Mouse (Mus musculus): Measurements from ENCODE around the gene Mtor. TPM values are rescaled to one million over a fixed set of nuclear protein-coding genes. Genes with fewer than 3 reads are reported as not detected.

The Mtor gene
- polyA plus RNA-seq, 1 experiment from 2014 or later = 11.5 TPM

DNA sequence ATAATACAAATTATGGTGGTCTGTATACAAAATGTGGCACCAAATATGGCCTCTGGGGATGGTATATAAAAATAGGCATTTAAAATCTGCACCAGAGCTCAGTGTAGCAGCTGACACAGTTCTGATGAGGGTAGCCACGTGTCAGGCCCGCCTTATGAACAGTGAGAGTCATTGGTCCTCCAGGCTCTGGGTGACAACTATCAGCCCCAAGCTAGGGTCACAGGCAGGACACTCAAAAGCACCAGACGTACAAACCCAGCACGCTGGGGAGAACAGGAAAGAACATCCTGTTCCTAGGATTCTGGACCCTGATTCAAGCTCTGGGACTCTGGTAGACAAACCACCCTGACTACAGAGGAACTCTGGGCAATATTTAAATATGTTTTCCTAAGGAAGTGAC is 13.9 kb upstream of the Mtor start:
- Histone ChIP-seq H3K27ac (ENCODE audit: low read length) (no peak overlapping the region), H3K36me3 (ENCODE audit: control insufficient read depth, insufficient read depth) (peaks cover 3% of the 10 kb centered on the region; the same call in 1 of the 2 replicates), H3K4me3 (ENCODE audit: low read length) (no peak overlapping the region), H3K4me2 (ENCODE audit: low read depth, low read length) (no peak overlapping the region), H3K4me1 (ENCODE audit: control insufficient read depth, insufficient read depth, low read length) (no peaks in the 10 kb centered on the region), H3K9me3 (replicated peaks; ENCODE audit: control insufficient read depth, low read length) (no peaks in the 10 kb centered on the region), H3K9ac (ENCODE audit: low read length) (no peak overlapping the region), H3K27me3 (ENCODE audit: control insufficient read depth, insufficient read depth, low read length) (no peaks in the 10 kb centered on the region)
- ATAC-seq (replicated peaks; ENCODE audit: extremely low read depth, insufficient read depth, low FRiP score) = no peak
- WGBS = 70% methylated on average over 4 of the region's 4 CpGs

DNA sequence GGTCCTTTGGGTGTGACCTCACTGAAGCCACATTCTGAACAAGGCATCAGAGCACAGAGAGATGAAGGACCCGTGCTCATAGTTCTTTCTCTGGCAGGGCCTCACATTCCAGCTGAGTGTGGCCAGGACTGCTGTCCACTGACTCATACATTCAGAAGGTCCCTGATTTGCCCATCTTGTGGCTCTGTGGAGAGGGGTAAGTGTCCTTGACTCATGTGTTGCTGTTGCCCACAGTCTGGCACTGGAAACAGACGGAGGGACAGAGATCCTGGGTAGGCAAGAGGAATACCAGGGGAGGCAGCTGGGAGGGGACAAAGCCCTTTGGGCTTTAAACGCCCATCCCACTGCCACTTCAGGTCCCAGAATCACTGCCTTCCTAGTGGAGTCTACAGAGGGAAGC is 13.3 kb upstream of the Mtor start:
- Histone ChIP-seq H3K4me2 (ENCODE audit: low read depth, low read length) (no peak overlapping the region), H3K4me1 (ENCODE audit: control insufficient read depth, insufficient read depth, low read length) (no peaks in the 10 kb centered on the region), H3K36me3 (ENCODE audit: control insufficient read depth, insufficient read depth) (peaks cover 3% of the 10 kb centered on the region; the same call in 1 of the 2 replicates), H3K9me3 (replicated peaks; ENCODE audit: control insufficient read depth, low read length) (no peaks in the 10 kb centered on the region), H3K27ac (ENCODE audit: low read length) (no peak overlapping the region), H3K9ac (ENCODE audit: low read length) (no peak overlapping the region), H3K4me3 (ENCODE audit: low read length) (no peak overlapping the region), H3K27me3 (ENCODE audit: control insufficient read depth, insufficient read depth, low read length) (no peaks in the 10 kb centered on the region)
- no peak for ATAC-seq (replicated peaks; ENCODE audit: extremely low read depth, insufficient read depth, low FRiP score)
- 76% methylated on average over 3 of the region's 3 CpGs for WGBS

DNA sequence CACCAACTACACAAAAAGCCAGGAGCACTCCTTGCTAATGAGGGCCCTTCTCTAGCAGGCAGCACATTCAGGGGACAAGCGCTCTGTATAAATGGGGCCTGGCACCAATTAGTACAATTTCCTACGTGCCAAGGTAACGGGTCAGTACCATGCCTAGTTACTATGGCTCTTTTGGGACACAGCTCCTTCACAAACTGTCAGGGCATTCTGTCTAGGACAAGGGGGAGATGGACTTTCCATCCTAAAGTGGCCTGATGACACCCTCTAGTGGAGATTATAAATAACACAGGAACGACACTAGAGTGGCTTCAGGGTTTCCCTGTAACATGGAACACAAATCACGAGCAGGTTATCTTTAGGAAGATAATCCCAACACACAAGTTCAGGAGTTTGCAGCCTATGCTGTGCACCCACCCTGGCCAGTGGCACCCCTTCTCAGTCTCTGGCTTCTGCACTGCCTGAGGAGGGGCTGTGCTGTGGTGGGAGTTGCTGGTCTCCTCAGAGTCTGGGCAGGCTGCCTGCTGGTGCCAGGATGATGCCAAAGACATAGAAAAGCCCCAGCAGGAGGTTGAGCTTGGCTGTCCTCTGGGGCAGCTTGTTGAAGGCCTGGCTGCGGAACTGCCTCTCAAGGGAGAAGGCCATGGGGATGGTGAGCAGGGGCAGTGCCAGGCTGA is 12.6 kb upstream of the Mtor start:
- Histone ChIP-seq H3K27me3 (ENCODE audit: control insufficient read depth, insufficient read depth, low read length) (no peaks in the 10 kb centered on the region), H3K27ac (ENCODE audit: low read length) (no peak overlapping the region), H3K9me3 (replicated peaks; ENCODE audit: control insufficient read depth, low read length) (no peaks in the 10 kb centered on the region), H3K4me2 (ENCODE audit: low read depth, low read length) (no peak overlapping the region), H3K36me3 (ENCODE audit: control insufficient read depth, insufficient read depth) (peaks cover 9% of the 10 kb centered on the region; the same call in 1 of the 2 replicates), H3K4me3 (ENCODE audit: low read length) (no peak overlapping the region), H3K9ac (ENCODE audit: low read length) (no peak overlapping the region), H3K4me1 (ENCODE audit: control insufficient read depth, insufficient read depth, low read length) (no peaks in the 10 kb centered on the region)
- WGBS = 64% methylated on average over 6 of the region's 6 CpGs
- no peak for ATAC-seq (replicated peaks; ENCODE audit: extremely low read depth, insufficient read depth, low FRiP score)

DNA sequence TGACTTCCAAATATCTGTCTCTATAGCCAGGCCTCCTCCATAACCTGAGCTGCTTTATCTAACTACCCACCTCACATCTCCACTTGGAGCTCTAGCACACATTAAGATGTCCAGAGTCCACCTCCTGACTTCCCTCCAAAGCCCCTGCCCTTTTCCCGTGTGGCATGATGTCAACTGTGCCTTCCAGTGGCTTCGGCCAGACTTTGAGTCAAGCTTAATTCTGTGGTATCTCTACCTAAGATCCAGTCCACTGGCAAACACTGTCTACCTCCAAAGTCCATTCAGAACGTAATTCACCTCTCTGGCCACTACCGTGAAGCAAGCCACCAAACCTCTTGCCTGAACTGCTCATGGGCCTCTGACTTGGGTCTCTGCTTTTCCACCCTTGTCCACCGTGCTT is 6.5 kb upstream of the Mtor start:
- Histone ChIP-seq H3K4me2 (ENCODE audit: low read depth, low read length) (no peak overlapping the region), H3K4me1 (ENCODE audit: control insufficient read depth, insufficient read depth, low read length) (peaks cover 24% of the 10 kb centered on the region), H3K27ac (ENCODE audit: low read length) (no peak overlapping the region), H3K27me3 (ENCODE audit: control insufficient read depth, insufficient read depth, low read length) (no peaks in the 10 kb centered on the region), H3K9me3 (replicated peaks; ENCODE audit: control insufficient read depth, low read length) (no peaks in the 10 kb centered on the region), H3K4me3 (ENCODE audit: low read length) (no peak overlapping the region), H3K9ac (ENCODE audit: low read length) (no peak overlapping the region), H3K36me3 (ENCODE audit: control insufficient read depth, insufficient read depth) (peaks cover 6% of the 10 kb centered on the region; the same call in 1 of the 2 replicates)
- WGBS = 77% methylated on average over 5 of the region's 5 CpGs
- ATAC-seq (replicated peaks; ENCODE audit: extremely low read depth, insufficient read depth, low FRiP score) = no peak

DNA sequence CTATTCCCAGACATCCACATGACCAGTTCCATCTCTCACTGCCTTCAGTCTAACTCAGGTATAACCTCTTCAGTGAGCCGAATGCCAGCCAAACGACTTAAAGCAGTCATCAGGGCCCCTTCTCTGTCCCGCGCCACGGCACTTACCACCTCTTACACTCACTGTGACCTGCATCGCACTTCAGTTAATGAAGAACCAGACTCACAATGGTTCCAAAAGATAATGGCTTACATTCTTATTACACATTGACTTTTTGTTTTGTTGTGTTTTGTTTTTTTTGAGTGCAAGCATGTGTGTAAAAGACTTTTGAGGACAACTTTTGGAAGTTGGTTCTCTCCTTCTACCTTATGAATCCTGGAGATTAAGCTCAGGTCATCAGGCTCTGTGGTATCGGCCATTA is 5.8 kb upstream of the Mtor start:
- H3K36me3 ChIP-seq (ENCODE audit: control insufficient read depth, insufficient read depth) = peaks cover 6% of the 10 kb centered on the region; the same call in 1 of the 2 replicates
- no peaks in the 10 kb centered on the region for H3K9me3 ChIP-seq (replicated peaks; ENCODE audit: control insufficient read depth, low read length)
- no peak overlapping the region for H3K9ac ChIP-seq (ENCODE audit: low read length)
- ATAC-seq (replicated peaks; ENCODE audit: extremely low read depth, insufficient read depth, low FRiP score) = no peak
- H3K27me3 ChIP-seq (ENCODE audit: control insufficient read depth, insufficient read depth, low read length) = no peaks in the 10 kb centered on the region
- no peak overlapping the region for H3K4me3 ChIP-seq (ENCODE audit: low read length)
- no peak overlapping the region for H3K27ac ChIP-seq (ENCODE audit: low read length)
- 87% methylated on average over 7 of the region's 7 CpGs for WGBS
- H3K4me2 ChIP-seq (ENCODE audit: low read depth, low read length) = peak overlapping the region; percentile 26; the same call in 1 of the 2 replicates
- peaks cover 26% of the 10 kb centered on the region for H3K4me1 ChIP-seq (ENCODE audit: control insufficient read depth, insufficient read depth, low read length)

DNA sequence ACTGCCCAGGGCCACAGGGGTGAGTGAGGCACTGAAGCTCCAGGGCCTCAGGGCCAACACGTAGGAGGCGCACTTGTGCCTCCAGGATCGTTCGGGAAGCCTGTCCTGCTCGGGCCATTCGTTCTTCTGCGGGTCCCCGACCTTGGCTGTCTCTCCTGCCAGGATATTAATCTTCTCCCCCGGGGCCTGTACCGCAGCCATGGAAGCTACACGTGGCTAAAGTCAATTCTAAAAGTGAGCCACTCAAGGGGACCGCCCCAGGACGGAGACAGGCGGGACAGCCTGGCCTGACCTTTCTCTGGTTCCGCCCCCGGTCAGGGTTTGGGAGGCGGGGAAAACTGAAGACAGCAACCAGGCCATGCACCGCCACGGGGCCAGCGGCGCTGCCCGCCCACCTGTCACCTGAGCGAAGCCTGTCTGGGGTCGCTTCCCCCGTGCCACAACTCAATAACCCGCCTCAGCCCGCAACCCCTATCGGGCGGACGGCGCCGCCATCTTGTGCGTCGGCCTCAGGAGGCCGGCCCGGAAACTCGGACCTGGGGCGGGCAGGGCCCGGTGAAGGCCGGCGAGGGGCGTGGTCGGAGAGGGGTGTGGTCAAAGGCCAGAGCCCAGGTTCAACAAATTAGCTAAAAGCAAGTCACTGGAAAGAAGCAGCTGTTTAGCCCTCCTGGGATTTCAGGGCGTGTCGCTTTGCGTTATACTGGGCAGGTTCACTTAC is 4.0 kb upstream of the Mtor start, which contains the start of gene Ubiad1:
Ubiad1 (minus strand) TSS at position 522 of the 718 bp plus-strand sequence.
- Histone ChIP-seq H3K4me2 (ENCODE audit: low read depth, low read length) (peak within 1 kb of the TSS; percentile 82), H3K27ac (ENCODE audit: low read length) (peak within 1 kb of the TSS; percentile 91), H3K9ac (ENCODE audit: low read length) (peak within 1 kb of the TSS; percentile 97), H3K36me3 (ENCODE audit: control insufficient read depth, insufficient read depth) (peaks cover 6% of the 10 kb centered on the region; the same call in 1 of the 2 replicates), H3K4me3 (ENCODE audit: low read length) (peak within 1 kb of the TSS; percentile 93), H3K4me1 (ENCODE audit: control insufficient read depth, insufficient read depth, low read length) (peaks cover 31% of the 10 kb centered on the region), H3K27me3 (ENCODE audit: control insufficient read depth, insufficient read depth, low read length) (no peaks in the 10 kb centered on the region), H3K9me3 (replicated peaks; ENCODE audit: control insufficient read depth, low read length) (no peaks in the 10 kb centered on the region)
- ATAC-seq (replicated peaks; ENCODE audit: extremely low read depth, insufficient read depth, low FRiP score) = peak; percentile 71
- WGBS = under 1% methylated on average over 46 of the region's 46 CpGs

DNA sequence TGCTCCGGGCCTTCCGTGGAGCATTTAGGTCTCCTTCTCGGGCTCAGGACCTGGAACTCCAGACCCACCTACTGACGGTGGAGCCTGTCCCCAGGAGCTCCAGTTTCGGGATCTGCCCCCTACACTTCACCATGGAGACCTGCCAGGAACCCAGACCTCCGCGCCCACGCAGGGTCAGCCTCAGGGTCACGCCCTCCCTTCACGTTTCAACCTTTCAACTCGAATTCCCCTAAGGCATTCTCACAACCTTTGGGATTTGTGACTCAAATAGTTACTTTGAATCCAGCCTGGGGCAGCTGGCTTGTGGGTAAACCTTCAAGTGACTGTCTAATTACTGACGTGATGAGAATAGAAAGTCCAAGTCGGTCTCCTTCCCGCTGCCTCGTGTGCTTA is 438 bp downstream of the Mtor start:
- H3K9me3 ChIP-seq (replicated peaks; ENCODE audit: control insufficient read depth, low read length) = no peaks in the 10 kb centered on the region
- peak overlapping the region; percentile 76 for H3K27ac ChIP-seq (ENCODE audit: low read length)
- peaks cover 17% of the 10 kb centered on the region for H3K36me3 ChIP-seq (ENCODE audit: control insufficient read depth, insufficient read depth)
- no peaks in the 10 kb centered on the region for H3K27me3 ChIP-seq (ENCODE audit: control insufficient read depth, insufficient read depth, low read length)
- under 1% methylated on average over 15 of the region's 15 CpGs for WGBS
- H3K9ac ChIP-seq (ENCODE audit: low read length) = peak overlapping the region; percentile 90
- peak overlapping the region; percentile 79 for H3K4me3 ChIP-seq (ENCODE audit: low read length)
- no peak; the same call in 1 of the 2 replicates for ATAC-seq (replicated peaks; ENCODE audit: extremely low read depth, insufficient read depth, low FRiP score)
- peaks cover 22% of the 10 kb centered on the region for H3K4me1 ChIP-seq (ENCODE audit: control insufficient read depth, insufficient read depth, low read length)
- H3K4me2 ChIP-seq (ENCODE audit: low read depth, low read length) = peak overlapping the region; percentile 68

DNA sequence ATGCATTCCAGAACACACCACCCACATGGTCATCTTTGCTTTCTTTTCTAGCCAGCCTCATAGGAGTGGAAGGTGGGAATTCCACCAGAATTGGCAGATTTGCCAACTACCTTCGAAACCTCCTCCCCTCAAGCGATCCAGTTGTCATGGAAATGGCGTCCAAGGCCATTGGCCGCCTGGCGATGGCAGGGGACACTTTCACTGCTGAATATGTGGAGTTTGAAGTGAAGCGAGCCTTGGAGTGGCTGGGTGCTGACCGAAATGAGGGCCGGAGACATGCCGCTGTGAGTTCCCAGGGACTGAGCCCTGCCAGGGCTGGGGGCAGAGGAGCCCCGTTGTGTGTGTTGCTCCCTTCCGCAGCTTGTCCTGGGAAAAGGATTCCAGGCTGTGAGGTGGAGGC is 5.3 kb downstream of the Mtor start:
- no peaks in the 10 kb centered on the region for H3K27me3 ChIP-seq (ENCODE audit: control insufficient read depth, insufficient read depth, low read length)

DNA sequence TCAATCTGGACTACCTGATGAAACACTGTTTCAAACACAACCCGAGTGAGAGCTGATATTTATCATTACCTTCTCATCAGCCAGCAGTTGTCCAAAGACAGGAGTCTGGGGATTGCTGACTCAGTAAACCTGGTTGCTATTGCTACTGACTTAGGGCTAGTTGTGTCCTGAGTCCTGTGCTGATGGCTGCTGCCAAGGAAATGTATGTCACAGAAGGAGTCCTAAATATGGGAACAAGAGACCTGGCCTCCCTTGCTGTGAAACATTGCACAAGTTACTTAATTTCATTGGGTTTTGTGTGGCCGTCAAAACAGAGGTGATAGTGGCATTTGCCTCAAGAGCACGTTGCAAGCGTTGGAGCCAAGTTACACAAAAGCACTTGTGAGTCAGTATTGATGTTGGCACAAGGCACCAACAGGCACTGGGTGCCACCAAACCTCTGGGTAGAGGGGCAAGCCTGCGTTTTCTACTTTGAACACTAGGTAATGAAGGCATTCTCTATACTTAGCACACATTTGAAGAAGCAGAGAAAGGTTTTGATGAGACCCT is 7.1 kb downstream of the Mtor start:
- Histone ChIP-seq H3K4me2 (ENCODE audit: low read depth, low read length) (no peak overlapping the region), H3K9me3 (replicated peaks; ENCODE audit: control insufficient read depth, low read length) (no peaks in the 10 kb centered on the region), H3K36me3 (ENCODE audit: control insufficient read depth, insufficient read depth) (peaks cover 74% of the 10 kb centered on the region), H3K9ac (ENCODE audit: low read length) (no peak overlapping the region), H3K27me3 (ENCODE audit: control insufficient read depth, insufficient read depth, low read length) (no peaks in the 10 kb centered on the region), H3K4me1 (ENCODE audit: control insufficient read depth, insufficient read depth, low read length) (no peaks in the 10 kb centered on the region), H3K27ac (ENCODE audit: low read length) (no peak overlapping the region), H3K4me3 (ENCODE audit: low read length) (no peak overlapping the region)
- no peak for ATAC-seq (replicated peaks; ENCODE audit: extremely low read depth, insufficient read depth, low FRiP score)
- WGBS = 82% methylated on average over 5 of the region's 5 CpGs

More for the DNA sequence above, 5.3 kb downstream of the Mtor start:
- no peak overlapping the region for H3K27ac ChIP-seq (ENCODE audit: low read length)
- H3K4me1 ChIP-seq (ENCODE audit: control insufficient read depth, insufficient read depth, low read length) = peaks cover 9% of the 10 kb centered on the region
- H3K9me3 ChIP-seq (replicated peaks; ENCODE audit: control insufficient read depth, low read length) = no peaks in the 10 kb centered on the region
- no peak overlapping the region for H3K9ac ChIP-seq (ENCODE audit: low read length)
- H3K36me3 ChIP-seq (ENCODE audit: control insufficient read depth, insufficient read depth) = peaks cover 59% of the 10 kb centered on the region
- WGBS = 91% methylated on average over 11 of the region's 11 CpGs
- H3K4me3 ChIP-seq (ENCODE audit: low read length) = no peak overlapping the region
- no peak overlapping the region for H3K4me2 ChIP-seq (ENCODE audit: low read depth, low read length)
- ATAC-seq (replicated peaks; ENCODE audit: extremely low read depth, insufficient read depth, low FRiP score) = no peak
